8 mouse cellular contexts compared by ENCODE assay signal in the genomic region with DNA sequence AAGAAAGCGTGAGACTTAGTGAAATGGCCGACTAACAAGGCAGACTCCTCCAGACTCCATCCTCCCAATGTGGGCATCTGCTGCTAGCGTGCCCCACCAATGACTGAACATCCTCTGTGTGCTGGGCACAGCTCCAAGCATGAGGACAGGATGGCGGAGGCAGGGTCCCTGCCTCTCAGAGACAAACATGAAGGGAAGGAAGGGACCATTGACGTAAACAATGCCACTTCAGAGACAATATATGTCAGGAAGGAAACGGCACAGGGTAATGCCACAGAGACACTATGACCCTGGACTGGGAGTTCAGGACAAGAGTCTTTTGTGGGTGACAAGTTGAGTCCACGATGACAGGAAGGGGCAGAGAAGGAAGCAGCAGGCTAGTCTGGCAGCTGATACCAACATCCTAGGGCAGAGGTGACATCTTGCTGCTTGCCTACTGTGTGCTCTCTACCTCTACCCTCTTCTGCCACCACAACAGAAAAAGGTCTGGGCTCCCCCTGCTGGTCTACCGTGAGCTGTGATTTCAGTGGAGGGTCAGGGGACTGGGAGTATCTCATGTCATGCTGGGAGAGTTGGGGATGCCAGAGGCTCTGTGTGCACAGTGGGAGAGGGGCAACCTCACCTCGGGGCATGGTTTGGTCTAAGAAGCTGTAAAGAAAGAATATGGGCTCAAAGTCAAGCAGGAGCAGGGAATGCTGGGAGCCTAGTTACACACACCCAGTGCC. TPM values are rescaled to one million over a fixed set of nuclear protein-coding genes. Genes with fewer than 3 reads are reported as not detected.
DNase-seq lines count a peak whose midpoint lies in the region; ATAC-seq and TF ChIP-seq lines count a peak whose summit lies in the region.

No protein-coding gene starts in this region.

- no peak overlapping the region for H3K4me2 ChIP-seq in midbrain, postnatal 0 days (ENCODE audit: low read depth, low read length, poor library complexity, severe bottlenecking)
- H3K4me2 ChIP-seq in midbrain, embryonic 13.5 days (replicated peaks): no peak overlapping the region

- no peak overlapping the region for H3K27ac ChIP-seq in midbrain, postnatal 0 days (ENCODE audit: low read depth, low read length)
- H3K27ac ChIP-seq in midbrain, embryonic 13.5 days: no peak overlapping the region
- H3K27ac ChIP-seq in cortical plate, adult 2 months (ENCODE audit: insufficient read depth, low read length): no peak overlapping the region

- peak; percentile 64 for TF ChIP-seq CTCF in midbrain, postnatal 0 days (IDR thresholded peaks at IDR 0.05)
- peak; percentile 55 for TF ChIP-seq CTCF in cortical plate, adult 2 months (IDR thresholded peaks at IDR 0.05; ENCODE audit: extremely low read depth, insufficient read depth, low read length)

- no peaks in the 10 kb centered on the region for H3K4me1 ChIP-seq in midbrain, postnatal 0 days (ENCODE audit: insufficient read depth, low read length)
- no peaks in the 10 kb centered on the region; the same call in 1 of the 2 replicates for H3K4me1 ChIP-seq in midbrain, embryonic 13.5 days (replicated peaks)
- H3K4me1 ChIP-seq in cortical plate, adult 2 months (ENCODE audit: control insufficient read depth, insufficient read depth, low read length): 0 out of 2 replicates have a peak, but pooled peaks cover 2% of the 10 kb centered on the region

- DNase-seq in cerebellum, adult 8-10 months: peak; percentile 7
- DNase-seq in midbrain, postnatal 0 days (ENCODE audit: low spot score): peak; percentile 41
- peak; percentile 68 to 73 for DNase-seq in kidney, postnatal 4 days
- peak; percentile 87 for DNase-seq in naive thymus-derived CD4-positive, alpha-beta T cell, adult 2 months (ENCODE audit: low read depth)
- no peak for DNase-seq in neural tube, embryonic 10.5 days (ENCODE audit: extremely low spot score, low spot score)

- no peak overlapping the region for H3K4me3 ChIP-seq in midbrain, postnatal 0 days (ENCODE audit: low read depth, low read length)
- no peak overlapping the region for H3K4me3 ChIP-seq in midbrain, embryonic 13.5 days (replicated peaks)
- H3K4me3 ChIP-seq in cortical plate, adult 2 months (ENCODE audit: insufficient read depth, low read length): no peak overlapping the region

- 51% methylated on average over 9 of the region's 9 CpGs for WGBS in midbrain, postnatal 0 days
- WGBS in midbrain, embryonic 13.5 days: 59% methylated on average over 9 of the region's 9 CpGs

- H3K9me3 ChIP-seq in midbrain, postnatal 0 days (ENCODE audit: low read length): no peaks in the 10 kb centered on the region
- no peaks in the 10 kb centered on the region for H3K9me3 ChIP-seq in midbrain, embryonic 13.5 days

- no peak for TF ChIP-seq POLR2A in cortical plate, adult 2 months (IDR thresholded peaks at IDR 0.05; ENCODE audit: extremely low read depth, insufficient read depth, low read length)

- no peaks in the 10 kb centered on the region for H3K36me3 ChIP-seq in midbrain, postnatal 0 days (ENCODE audit: insufficient read depth, low read length)
- no peaks in the 10 kb centered on the region for H3K36me3 ChIP-seq in midbrain, embryonic 13.5 days

- ATAC-seq in cerebellum, adult (ENCODE audit: insufficient number of reproducible peaks, low FRiP score, low TSS enrichment): no peak
- ATAC-seq in midbrain, postnatal 0 days (ENCODE audit: low FRiP score): no peak
- no peak for ATAC-seq in midbrain, embryonic 13.5 days

- H3K9ac ChIP-seq in midbrain, postnatal 0 days (replicated peaks; ENCODE audit: low read length, poor library complexity, severe bottlenecking): no peak overlapping the region
- H3K9ac ChIP-seq in midbrain, embryonic 13.5 days (replicated peaks): no peak overlapping the region

- no peaks in the 10 kb centered on the region; the same call in 1 of the 2 replicates for H3K27me3 ChIP-seq in midbrain, postnatal 0 days (ENCODE audit: insufficient read depth, low read length)
- H3K27me3 ChIP-seq in midbrain, embryonic 13.5 days: no peaks in the 10 kb centered on the region

RNA-seq across cellular contexts. Expression of gene Neurl1b, which starts 43.9 kb away (rescaled TPM):
- total RNA-seq in midbrain, postnatal 0 days (2014; rRNA removed): 51.1 and 69.7 TPM in 2 replicates
- 2.1 and 2.3 TPM in 2 replicates for polyA plus RNA-seq in midbrain, postnatal 0 days (2015; fragmentation: Nextera tagmentation; extraction: Ambion mirVana)
- 0.75 and 0.82 TPM in 2 replicates for polyA plus RNA-seq in midbrain, embryonic 13.5 days (2015; fragmentation: Nextera tagmentation; extraction: Ambion mirVana)
- polyA plus RNA-seq in cortical plate, adult 2 months (2012; rRNA removed): 53.4 and 56.8 TPM in 2 replicates

Comparison
In these comparisons a context has a peak if more than half of its experiments do, and no peak if none do; other contexts are left out.
1. RNA of gene Neurl1b, which starts 43.9 kb away (polyA plus RNA-seq): 53.4 to 56.8 TPM in cortical plate, adult 2 months; 2.1 to 2.3 TPM in midbrain, postnatal 0 days and 0.75 to 0.82 TPM in midbrain, embryonic 13.5 days; every median in the first group is over 10 times any median in the second.